Mouse (Mus musculus): ENCODE measurements around the gene Tsen15. TPM values are rescaled to one million over a fixed set of nuclear protein-coding genes. Genes with fewer than 3 reads are reported as not detected.
A peak's percentile ranks its signal among the peaks of the same experiment; 100 is the strongest.

Gene Tsen15
- 39.3 and 42.6 TPM in 2 replicates for polyA plus RNA-seq (2015; fragmentation: Nextera tagmentation; extraction: Ambion mirVana)

GRCm38 (mm10) chr1:152386188-152386835, at the start of gene Tsen15:
Gene Tsen15, minus strand, starts transcription at chr1:152386688.
- Histone ChIP-seq H3K4me1 (ENCODE audit: control insufficient read depth, insufficient read depth, low read length) (peaks cover 6% of the 10 kb centered on the region; the same call in 1 of the 2 replicates), H3K27ac (ENCODE audit: low read length) (no peak within 1 kb of the TSS), H3K36me3 (ENCODE audit: control insufficient read depth, insufficient read depth, low read length) (no peaks in the 10 kb centered on the region), H3K9me3 (replicated peaks; ENCODE audit: control insufficient read depth, low read length, poor library complexity, severe bottlenecking) (no peaks in the 10 kb centered on the region), H3K27me3 (ENCODE audit: control insufficient read depth, insufficient read depth, low read depth, low read length) (no peaks in the 10 kb centered on the region), H3K4me2 (ENCODE audit: low read length) (peak within 1 kb of the TSS; percentile 73), H3K4me3 (ENCODE audit: low read depth, low read length) (peak within 1 kb of the TSS; percentile 85), H3K9ac (ENCODE audit: low read depth, low read length) (peak within 1 kb of the TSS; percentile 90)
- ATAC-seq: peak; percentile 95
- under 1% methylated on average over 57 of the region's 57 CpGs for WGBS

- H3K27me3 ChIP-seq (ENCODE audit: control insufficient read depth, insufficient read depth, low read depth, low read length): no peaks in the 10 kb centered on the region
- ATAC-seq: no peak
- no peaks in the 10 kb centered on the region for H3K4me1 ChIP-seq (ENCODE audit: control insufficient read depth, insufficient read depth, low read length)
- no peaks in the 10 kb centered on the region for H3K36me3 ChIP-seq (ENCODE audit: control insufficient read depth, insufficient read depth, low read length)
- WGBS: 83% methylated on average over 4 of the region's 4 CpGs
- H3K4me2 ChIP-seq (ENCODE audit: low read length): no peak overlapping the region
- no peak overlapping the region for H3K9ac ChIP-seq (ENCODE audit: low read depth, low read length)
- no peaks in the 10 kb centered on the region for H3K9me3 ChIP-seq (replicated peaks; ENCODE audit: control insufficient read depth, low read length, poor library complexity, severe bottlenecking)
- no peak overlapping the region for H3K27ac ChIP-seq (ENCODE audit: low read length)
- H3K4me3 ChIP-seq (ENCODE audit: low read depth, low read length): no peak overlapping the region
These were observed 47.7 kb upstream of the Tsen15 start for GRCm38 (mm10) chr1:152434166-152434565.

- no peak overlapping the region for H3K4me2 ChIP-seq (ENCODE audit: low read length)
- H3K9ac ChIP-seq (ENCODE audit: low read depth, low read length): no peak overlapping the region
- H3K4me3 ChIP-seq (ENCODE audit: low read depth, low read length): no peak overlapping the region
- no peak overlapping the region for H3K27ac ChIP-seq (ENCODE audit: low read length)
- no peaks in the 10 kb centered on the region for H3K36me3 ChIP-seq (ENCODE audit: control insufficient read depth, insufficient read depth, low read length)
- ATAC-seq: no peak
- 0 out of 2 replicates have a peak, but pooled peaks cover 2% of the 10 kb centered on the region for H3K4me1 ChIP-seq (ENCODE audit: control insufficient read depth, insufficient read depth, low read length)
- no peaks in the 10 kb centered on the region for H3K9me3 ChIP-seq (replicated peaks; ENCODE audit: control insufficient read depth, low read length, poor library complexity, severe bottlenecking)
- WGBS: 94% methylated on average over 7 of the region's 7 CpGs
- no peaks in the 10 kb centered on the region for H3K27me3 ChIP-seq (ENCODE audit: control insufficient read depth, insufficient read depth, low read depth, low read length)
These were observed 43.3 kb upstream of the Tsen15 start for GRCm38 (mm10) chr1:152429805-152430204.

GRCm38 (mm10) chr1:152427912-152428581, 41.6 kb upstream of the Tsen15 start:
- 0 out of 2 replicates have a peak, but pooled peaks cover 2% of the 10 kb centered on the region for H3K4me1 ChIP-seq (ENCODE audit: control insufficient read depth, insufficient read depth, low read length)
- H3K27ac ChIP-seq (ENCODE audit: low read length): no peak overlapping the region; the same call in 1 of the 2 replicates
- H3K4me2 ChIP-seq (ENCODE audit: low read length): peak overlapping the region; percentile 36
- no peaks in the 10 kb centered on the region for H3K36me3 ChIP-seq (ENCODE audit: control insufficient read depth, insufficient read depth, low read length)
- H3K9ac ChIP-seq (ENCODE audit: low read depth, low read length): no peak overlapping the region
- 0 out of 2 replicates have a peak, but pooled peaks have one; percentile 39 for ATAC-seq
- no peaks in the 10 kb centered on the region for H3K27me3 ChIP-seq (ENCODE audit: control insufficient read depth, insufficient read depth, low read depth, low read length)
- H3K9me3 ChIP-seq (replicated peaks; ENCODE audit: control insufficient read depth, low read length, poor library complexity, severe bottlenecking): no peaks in the 10 kb centered on the region
- no peak overlapping the region for H3K4me3 ChIP-seq (ENCODE audit: low read depth, low read length)
- WGBS: 48% methylated on average over 12 of the region's 12 CpGs

GRCm38 (mm10) chr1:152423052-152423451, 36.6 kb upstream of the Tsen15 start:
- H3K4me1 ChIP-seq (ENCODE audit: control insufficient read depth, insufficient read depth, low read length): 0 out of 2 replicates have a peak, but pooled peaks cover 2% of the 10 kb centered on the region
- H3K27ac ChIP-seq (ENCODE audit: low read length): 0 out of 2 replicates have a peak overlapping the region, but pooled peaks have one; percentile 4
- 94% methylated on average over 3 of the region's 3 CpGs for WGBS
- no peaks in the 10 kb centered on the region for H3K36me3 ChIP-seq (ENCODE audit: control insufficient read depth, insufficient read depth, low read length)
- no peak for ATAC-seq
- no peak overlapping the region for H3K4me3 ChIP-seq (ENCODE audit: low read depth, low read length)
- H3K9ac ChIP-seq (ENCODE audit: low read depth, low read length): no peak overlapping the region
- H3K27me3 ChIP-seq (ENCODE audit: control insufficient read depth, insufficient read depth, low read depth, low read length): no peaks in the 10 kb centered on the region
- H3K4me2 ChIP-seq (ENCODE audit: low read length): no peak overlapping the region
- H3K9me3 ChIP-seq (replicated peaks; ENCODE audit: control insufficient read depth, low read length, poor library complexity, severe bottlenecking): no peaks in the 10 kb centered on the region

GRCm38 (mm10) chr1:152422295-152422694, 35.8 kb upstream of the Tsen15 start:
- 83% methylated on average over 3 of the region's 3 CpGs for WGBS
- H3K9me3 ChIP-seq (replicated peaks; ENCODE audit: control insufficient read depth, low read length, poor library complexity, severe bottlenecking): no peaks in the 10 kb centered on the region
- no peak overlapping the region for H3K4me2 ChIP-seq (ENCODE audit: low read length)
- no peak overlapping the region for H3K27ac ChIP-seq (ENCODE audit: low read length)
- ATAC-seq: no peak
- 0 out of 2 replicates have a peak, but pooled peaks cover 6% of the 10 kb centered on the region for H3K4me1 ChIP-seq (ENCODE audit: control insufficient read depth, insufficient read depth, low read length)
- no peaks in the 10 kb centered on the region for H3K27me3 ChIP-seq (ENCODE audit: control insufficient read depth, insufficient read depth, low read depth, low read length)
- no peak overlapping the region for H3K4me3 ChIP-seq (ENCODE audit: low read depth, low read length)
- H3K9ac ChIP-seq (ENCODE audit: low read depth, low read length): no peak overlapping the region
- H3K36me3 ChIP-seq (ENCODE audit: control insufficient read depth, insufficient read depth, low read length): no peaks in the 10 kb centered on the region

- Histone ChIP-seq H3K27me3 (ENCODE audit: control insufficient read depth, insufficient read depth, low read depth, low read length) (no peaks in the 10 kb centered on the region), H3K4me3 (ENCODE audit: low read depth, low read length) (no peak overlapping the region), H3K27ac (ENCODE audit: low read length) (no peak overlapping the region), H3K36me3 (ENCODE audit: control insufficient read depth, insufficient read depth, low read length) (no peaks in the 10 kb centered on the region), H3K9me3 (replicated peaks; ENCODE audit: control insufficient read depth, low read length, poor library complexity, severe bottlenecking) (no peaks in the 10 kb centered on the region), H3K4me2 (ENCODE audit: low read length) (no peak overlapping the region), H3K4me1 (ENCODE audit: control insufficient read depth, insufficient read depth, low read length) (0 out of 2 replicates have a peak, but pooled peaks cover 4% of the 10 kb centered on the region), H3K9ac (ENCODE audit: low read depth, low read length) (no peak overlapping the region)
- WGBS: 52% methylated on average over 5 of the region's 5 CpGs
- no peak for ATAC-seq
These were observed 31.1 kb upstream of the Tsen15 start for GRCm38 (mm10) chr1:152417602-152418001.

- Histone ChIP-seq H3K9me3 (replicated peaks; ENCODE audit: control insufficient read depth, low read length, poor library complexity, severe bottlenecking) (no peaks in the 10 kb centered on the region; the same call in 1 of the 2 replicates), H3K27me3 (ENCODE audit: control insufficient read depth, insufficient read depth, low read depth, low read length) (no peaks in the 10 kb centered on the region), H3K9ac (ENCODE audit: low read depth, low read length) (no peak overlapping the region), H3K4me2 (ENCODE audit: low read length) (no peak overlapping the region), H3K36me3 (ENCODE audit: control insufficient read depth, insufficient read depth, low read length) (no peaks in the 10 kb centered on the region), H3K4me1 (ENCODE audit: control insufficient read depth, insufficient read depth, low read length) (0 out of 2 replicates have a peak, but pooled peaks cover 4% of the 10 kb centered on the region), H3K27ac (ENCODE audit: low read length) (no peak overlapping the region), H3K4me3 (ENCODE audit: low read depth, low read length) (no peak overlapping the region)
- ATAC-seq: no peak
- 83% methylated on average over 13 of the region's 13 CpGs for WGBS
These were observed 29.9 kb upstream of the Tsen15 start for GRCm38 (mm10) chr1:152416306-152416904.
